Mouse (Mus musculus) spleen, postnatal 36 days (tissue): ENCODE results near the gene Timd2.
"Not testable (repeated sequence)": the region's sequence is repeated elsewhere in the genome, so short reads cannot be mapped to it uniquely, and the experiment has no call there.

Experiments
- DNase-seq, 2 experiments: peaks; one replicate each; pipeline ENCODE4 v3.0.0; 2022; ENCODE audit warnings: low spot score in 2 of 2, mixed read lengths in 1 of 2

Timd2 gene

DNA sequence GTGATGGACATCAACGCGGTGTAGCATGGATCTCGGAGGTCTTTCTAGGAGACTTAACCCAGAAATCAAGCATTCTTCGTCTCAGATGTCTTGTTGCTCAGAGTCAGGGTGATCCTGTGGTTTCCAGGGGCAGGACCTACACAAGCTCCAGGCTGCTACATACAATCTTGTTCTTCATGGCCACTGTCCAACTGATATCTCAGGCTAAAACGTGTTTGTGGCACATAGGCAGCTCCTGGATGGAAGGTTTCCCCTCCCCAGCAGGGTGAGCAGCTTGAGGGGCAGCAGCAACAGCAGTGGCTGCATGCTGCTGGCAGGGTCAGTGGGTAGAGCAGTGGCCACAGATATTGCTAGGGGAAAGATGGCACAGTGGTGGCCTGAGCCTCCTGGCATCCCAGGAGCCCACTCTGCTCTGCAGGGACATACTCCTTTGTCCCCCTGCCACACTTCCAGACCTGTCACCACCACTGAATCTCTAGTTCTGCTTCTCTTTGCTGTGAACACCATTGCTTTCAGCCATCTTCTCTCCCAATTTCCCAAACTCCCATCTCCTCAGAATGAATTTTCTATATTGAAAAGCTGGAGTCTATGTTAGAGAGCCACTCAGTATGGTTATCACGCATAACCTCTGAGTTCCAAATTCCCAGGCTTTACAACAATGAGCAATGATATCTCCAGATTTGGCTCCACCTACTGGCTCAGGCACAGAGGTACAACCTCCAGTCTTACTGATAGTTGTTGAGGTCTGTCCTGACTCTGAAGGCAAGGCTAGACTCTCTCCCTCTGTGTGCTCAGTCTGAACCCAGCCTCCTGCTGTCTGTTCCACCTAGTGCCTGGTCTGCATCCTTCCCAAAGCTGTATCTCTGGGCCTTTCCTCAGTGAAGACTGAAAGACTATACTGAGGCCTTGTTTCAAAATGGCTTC, 41.0 kb downstream of the Timd2 start:
- DNase-seq = peak in 1 of 2 experiments; percentile 2

DNA sequence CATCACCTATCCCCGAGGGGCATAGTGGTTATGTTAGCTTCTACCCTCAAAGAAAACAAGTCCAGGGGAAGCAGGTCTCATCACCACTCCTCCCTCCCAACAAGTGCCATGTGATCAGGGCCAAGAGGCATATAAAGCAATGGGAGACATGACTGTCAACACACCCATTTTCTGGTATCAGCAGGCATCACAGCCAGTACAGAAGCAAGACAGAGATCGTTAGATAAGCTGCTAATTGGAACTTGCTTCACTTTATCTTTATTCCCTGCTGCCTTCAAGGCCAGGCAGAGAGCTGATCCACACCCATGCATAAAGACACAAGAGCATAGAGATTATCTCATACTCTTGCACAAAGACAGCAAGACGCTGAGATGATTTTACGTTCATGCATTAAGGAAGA, 43.6 kb downstream of the Timd2 start:
- DNase-seq = no peak

GRCm38 (mm10) chr11:46652476-46652875, 54.4 kb downstream of the Timd2 start:
- no peak for DNase-seq

- DNase-seq = not testable (repeated sequence)
Observed at GRCm38 (mm10) chr11:46649655-46650054, 57.2 kb downstream of the Timd2 start.

DNA sequence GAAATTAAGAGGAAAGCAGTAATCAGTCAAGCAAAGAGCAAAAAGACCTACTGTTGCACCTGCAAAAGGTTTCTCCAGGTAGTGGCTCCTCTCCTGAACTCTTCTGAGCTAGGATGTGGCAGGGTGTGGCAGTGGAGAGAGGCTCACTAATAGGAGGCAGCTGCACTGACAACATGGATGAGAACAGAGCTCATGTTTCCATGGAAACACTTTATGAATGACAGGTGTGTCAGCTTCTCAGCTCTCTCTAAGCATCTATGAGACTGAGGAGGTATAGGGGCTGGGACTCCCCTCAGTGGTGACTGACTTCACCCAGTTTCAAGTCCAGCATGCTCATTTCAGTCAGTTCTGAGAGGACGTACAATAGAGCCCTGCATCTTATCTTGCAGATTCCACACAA, 62.0 kb downstream of the Timd2 start:
- no peak for DNase-seq

DNA sequence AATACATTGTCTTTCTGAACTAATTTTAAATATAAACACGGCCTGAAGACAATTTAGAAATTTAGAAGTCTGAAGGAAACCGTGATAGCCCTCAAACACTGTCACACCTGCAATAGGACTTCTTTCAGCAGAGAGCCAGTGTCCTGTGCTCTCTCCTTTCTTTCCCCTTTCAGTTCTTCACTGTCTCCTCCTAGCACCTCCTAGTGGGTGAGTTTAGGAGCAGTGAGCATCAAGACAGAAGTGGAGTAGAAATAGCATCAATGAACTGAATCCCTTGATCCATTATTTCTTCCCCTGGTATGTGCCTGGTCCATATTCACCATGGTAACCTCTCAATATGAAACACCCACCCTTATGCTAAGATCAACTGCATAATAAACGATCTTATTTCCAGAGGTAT, 70.3 kb downstream of the Timd2 start:
- no peak for DNase-seq

DNA sequence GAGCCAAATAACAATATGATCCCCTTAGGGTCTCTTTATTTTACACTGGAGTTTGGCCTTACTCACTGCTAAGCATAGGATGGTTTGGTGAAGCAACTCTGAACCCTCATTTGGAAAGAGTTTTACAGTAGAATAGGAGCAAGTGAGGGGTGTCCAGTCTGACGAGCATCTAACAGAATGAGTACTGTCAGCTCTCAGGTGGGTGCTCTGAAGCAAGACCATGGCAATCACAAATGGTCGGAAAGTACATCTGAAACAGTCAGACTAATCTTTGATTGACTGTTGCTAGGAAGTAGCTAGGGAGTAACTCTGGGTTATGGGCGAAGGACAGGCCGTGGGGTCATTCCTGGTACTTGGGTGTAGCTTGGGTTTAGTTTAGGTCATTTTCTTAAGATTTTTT, 71.3 kb downstream of the Timd2 start:
- DNase-seq = peak; percentile 46 to 54

- DNase-seq = no peak
Observed at GRCm38 (mm10) chr11:46631635-46632034, 75.2 kb downstream of the Timd2 start.

GRCm38 (mm10) chr11:46629211-46629795, 77.6 kb downstream of the Timd2 start, which contains the start of gene Dppa1:
TSS of gene Dppa1 (minus strand) at chr11:46629261.
- DNase-seq = no peak

DNA sequence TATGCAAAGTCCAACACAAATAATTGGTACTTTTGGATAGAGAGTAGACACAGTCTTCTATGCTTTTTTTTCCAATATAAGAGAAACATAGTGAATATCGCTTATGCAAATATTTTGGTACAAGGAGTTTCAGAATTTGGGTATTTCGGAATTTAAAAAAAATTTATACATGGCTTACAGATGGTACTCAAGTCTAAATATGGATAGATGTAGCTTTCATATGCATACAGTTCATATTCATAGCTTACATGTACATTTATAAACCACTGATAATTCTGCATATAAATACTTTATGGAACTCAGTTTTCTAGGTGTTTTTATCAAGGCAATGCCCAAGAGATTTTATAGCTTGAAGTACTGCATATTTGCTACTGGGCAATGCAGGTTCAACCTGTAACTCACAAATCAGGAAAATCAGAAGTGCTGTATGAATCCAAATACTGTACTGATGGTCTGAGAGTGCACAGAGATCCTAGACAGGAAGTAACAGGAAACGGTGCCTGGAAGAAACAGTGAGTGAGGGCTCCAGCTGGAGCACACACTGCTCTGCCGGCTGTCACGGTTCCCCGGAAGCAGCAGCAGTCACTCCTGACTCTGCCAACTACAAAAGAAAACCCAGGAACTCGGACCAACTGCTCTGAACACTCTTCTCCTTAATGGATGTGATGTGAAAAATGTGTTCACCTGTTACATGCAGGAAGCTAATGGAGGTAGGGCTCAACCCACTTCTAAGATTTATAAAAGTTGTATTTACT, 86.3 kb downstream of the Timd2 start:
- no peak for DNase-seq

DNA sequence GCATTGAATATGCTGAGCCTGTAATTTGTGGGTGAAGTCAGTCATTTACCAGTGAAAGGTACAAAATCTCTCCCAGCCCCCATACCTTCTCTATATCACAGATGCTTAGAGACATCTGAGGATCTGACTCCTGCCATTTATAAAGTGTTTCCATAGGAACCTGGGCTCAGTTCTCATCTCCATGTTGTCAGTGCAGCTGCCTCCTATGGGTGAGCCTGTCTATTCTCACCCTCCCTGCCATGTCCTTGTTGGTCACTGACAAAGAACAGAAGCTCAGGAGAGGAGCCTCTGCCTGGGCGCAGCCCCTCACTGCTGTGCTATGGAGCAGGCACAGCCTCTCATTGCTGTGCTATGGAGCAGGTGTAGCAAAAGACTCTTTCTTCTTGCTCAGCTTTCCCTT, 86.9 kb downstream of the Timd2 start:
- no peak for DNase-seq
